In the genomic region with DNA sequence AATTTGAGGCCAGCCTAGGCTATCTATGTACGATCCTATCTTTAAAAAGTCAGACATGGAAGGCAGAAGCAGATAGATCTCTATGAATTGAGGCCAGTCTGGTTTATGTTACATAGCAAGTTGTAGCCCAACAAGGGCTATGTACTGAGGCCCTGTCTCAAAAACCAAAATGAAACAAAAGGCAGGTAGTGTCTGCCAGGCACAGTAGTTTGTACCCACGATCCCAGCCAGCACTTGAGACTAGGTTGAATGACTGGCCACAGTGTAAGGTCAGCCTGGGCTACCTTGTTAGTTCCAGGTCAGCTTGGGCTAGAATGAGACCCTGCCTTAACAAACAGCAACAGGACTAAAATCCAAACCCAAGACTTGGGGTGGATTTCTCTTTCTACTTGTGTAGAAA, we compare ENCODE assay signal across 23 mouse cellular contexts. TPM values are rescaled to one million over a fixed set of nuclear protein-coding genes. Genes with fewer than 3 reads are reported as not detected.
"Had no signal": no experiment of that assay in that cellular context is flagged by ENCODE, and none has a peak within 500 bp of the region (broad histone marks: within the 10 kb centered on the region; RNA-seq: fewer than 3 reads in every experiment).

No protein-coding gene starts in this region.

- H3K27ac ChIP-seq: intestine, embryonic 15.5 days; layer of hippocampus, adult 2 months; limb, embryonic 12.5 days; lung, embryonic 15.5 days; midbrain, embryonic 10.5 days; neural tube, embryonic 12.5 days had no signal

- ATAC-seq: intestine, embryonic 15.5 days had no signal

- DNase-seq: kidney, adult 18-20 months; kidney, postnatal 10 days; kidney, postnatal 4 days; liver; lung, postnatal 14 days; midbrain, embryonic 14.5 days; right cerebral cortex, postnatal 14 days; thymus, adult 18-20 months; thymus, postnatal 14 days had no signal

- H3K27me3 ChIP-seq: intestine, embryonic 15.5 days; limb, embryonic 12.5 days; lung, embryonic 15.5 days; neural tube, embryonic 12.5 days had no signal

- H3K9me3 ChIP-seq: intestine, embryonic 15.5 days; limb, embryonic 12.5 days; lung, embryonic 15.5 days; midbrain, embryonic 10.5 days; neural tube, embryonic 12.5 days had no signal

- H3K4me2 ChIP-seq: intestine, embryonic 15.5 days; limb, embryonic 12.5 days; lung, embryonic 15.5 days; neural tube, embryonic 12.5 days had no signal

- H3K36me3 ChIP-seq: intestine, embryonic 15.5 days; limb, embryonic 12.5 days; lung, embryonic 15.5 days; midbrain, embryonic 10.5 days; neural tube, embryonic 12.5 days had no signal

- H3K4me1 ChIP-seq: intestine, embryonic 15.5 days; limb, embryonic 12.5 days; lung, embryonic 15.5 days; neural tube, embryonic 12.5 days had no signal

- H3K4me3 ChIP-seq: intestine, embryonic 15.5 days; layer of hippocampus, adult 2 months; limb, embryonic 12.5 days; lung, embryonic 15.5 days; midbrain, embryonic 10.5 days; neural tube, embryonic 12.5 days had no signal

- H3K9ac ChIP-seq: intestine, embryonic 15.5 days; limb, embryonic 12.5 days; lung, embryonic 15.5 days; neural tube, embryonic 12.5 days had no signal

RNA-seq across cellular contexts. Expression of a gene that starts 35.2 kb away (rescaled TPM):
- polyA plus RNA-seq: midbrain, embryonic 14.5 days had no signal

RNA-seq across cellular contexts. Expression of a gene that starts 45.9 kb away (rescaled TPM):
- total RNA-seq: layer of hippocampus, adult 2 months; layer of hippocampus, postnatal 10 days; left cerebral cortex, postnatal 36 days; monocyte, adult 5-6 weeks had no signal
- polyA plus RNA-seq: intestine, embryonic 15.5 days; kidney, embryonic 14.5 days; limb, embryonic 12.5 days; liver, embryonic 16.5 days; lung, embryonic 15.5 days; midbrain, embryonic 10.5 days; midbrain, embryonic 14.5 days; neural tube, embryonic 12.5 days; stomach, embryonic 14.5 days; urinary bladder, adult 2 months had no signal

RNA-seq across cellular contexts. Expression of a gene that starts 56.5 kb away (rescaled TPM):
- total RNA-seq: layer of hippocampus, adult 2 months; layer of hippocampus, postnatal 10 days; left cerebral cortex, postnatal 36 days; monocyte, adult 5-6 weeks; neutrophil, adult 5-6 weeks had no signal
- polyA plus RNA-seq: intestine, embryonic 15.5 days; kidney, embryonic 14.5 days; limb, embryonic 12.5 days; liver, embryonic 16.5 days; lung, embryonic 15.5 days; midbrain, embryonic 10.5 days; midbrain, embryonic 14.5 days; neural tube, embryonic 12.5 days; stomach, embryonic 14.5 days; urinary bladder, adult 2 months had no signal
